Mouse (Mus musculus) ES-Bruce4 (cell line): Measurements from ENCODE around the gene Cpped1. TPM values are rescaled to one million over a fixed set of nuclear protein-coding genes. Genes with fewer than 3 reads are reported as not detected.

Source experiments
- H3K27ac ChIP-seq: 2 replicates; pipeline ENCODE4 v1.5.1; 2012; ENCODE audit warnings: low read length, inconsistent platforms; ENCODE audit not compliant: insufficient read depth
- H3K27me3 ChIP-seq: 2 replicates; pipeline ENCODE4 v1.6.1; 2012; ENCODE audit warnings: mild to moderate bottlenecking, low read length, inconsistent platforms; ENCODE audit not compliant: control insufficient read depth, poor library complexity, insufficient read depth, severe bottlenecking
- H3K36me3 ChIP-seq: 2 replicates; pipeline ENCODE4 v1.6.1; 2012; ENCODE audit warnings: inconsistent platforms, mild to moderate bottlenecking, low read length, moderate library complexity; ENCODE audit not compliant: control insufficient read depth, poor library complexity, insufficient read depth, severe bottlenecking
- H3K4me1 ChIP-seq: one replicate; pipeline ENCODE4 v1.8.1; 2011; ENCODE audit warnings: low read length; ENCODE audit not compliant: control insufficient read depth, insufficient read depth
- H3K4me3 ChIP-seq: 2 replicates; pipeline ENCODE4 v1.5.1; 2011; ENCODE audit warnings: low read depth, mild to moderate bottlenecking, low read length
- H3K9ac ChIP-seq: 2 replicates; pipeline ENCODE4 v1.6.1; 2012; ENCODE audit warnings: low read depth, mild to moderate bottlenecking, inconsistent platforms; ENCODE audit not compliant: poor library complexity, severe bottlenecking
- H3K9me3 ChIP-seq: replicated peaks from 2 replicates; pipeline ENCODE4 v1.6.1; 2012; ENCODE audit warnings: mild to moderate bottlenecking, low read length, inconsistent platforms; ENCODE audit not compliant: control insufficient read depth, poor library complexity, insufficient read depth, severe bottlenecking
- CTCF ChIP-seq: IDR thresholded peaks from one replicate; pipeline ENCODE4 v1.8.1; 2011; ENCODE audit warnings: low read depth, low read length
- EP300 ChIP-seq: IDR thresholded peaks from 2 replicates; pipeline ENCODE4 v1.6.1; 2011; ENCODE audit warnings: low read depth, low read length; ENCODE audit not compliant: insufficient read depth
- POLR2A ChIP-seq: IDR thresholded peaks from one replicate; pipeline ENCODE4 v1.8.1; 2011; ENCODE audit warnings: low read length; ENCODE audit not compliant: insufficient read depth
- polyA plus RNA-seq: library from polyadenylated mRNA; stranded (reverse); fragments of >200 nt; gene quantifications from 2 replicates; pipeline ENCODE4 v1.2.4, GENCODE M21; 2011; ENCODE audit warnings: low read depth; ENCODE audit not compliant: missing spikeins, insufficient read depth, insufficient read length

The Cpped1 gene
- polyA plus RNA-seq, 1 experiment = 37.7 TPM

DNA sequence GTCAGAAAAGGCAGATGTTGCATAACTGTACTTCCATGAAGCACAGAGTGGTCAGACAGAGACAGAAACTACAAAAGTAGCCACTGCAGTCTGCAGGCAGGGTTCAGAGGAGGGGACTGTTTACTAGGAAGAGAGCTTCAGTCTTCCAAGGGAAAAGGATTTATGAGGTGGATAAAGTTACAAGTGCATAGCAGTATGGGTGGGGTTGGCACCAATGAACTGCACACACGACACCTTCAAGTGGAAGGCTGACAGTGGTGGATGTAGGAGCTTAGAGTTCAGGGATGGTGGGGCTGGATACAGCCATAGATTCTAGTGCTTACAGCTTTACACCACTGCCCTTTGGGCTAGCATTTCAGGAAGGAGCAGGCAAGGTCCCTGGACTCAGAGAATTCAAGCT lies 75.8 kb downstream of the Cpped1 start:
- H3K27me3 ChIP-seq = no peaks in the 10 kb centered on the region
- TF ChIP-seq POLR2A (no peak), EP300 (no peak), CTCF (no peak)
- H3K9ac ChIP-seq = no peak overlapping the region
- no peak overlapping the region for H3K27ac ChIP-seq
- no peaks in the 10 kb centered on the region for H3K36me3 ChIP-seq
- no peaks in the 10 kb centered on the region for H3K4me1 ChIP-seq
- no peaks in the 10 kb centered on the region for H3K9me3 ChIP-seq
- no peak overlapping the region for H3K4me3 ChIP-seq

GRCm38 (mm10) chr16:11828816-11829215 lies 80.4 kb downstream of the Cpped1 start:
- Histone ChIP-seq H3K4me3 (no peak overlapping the region), H3K27ac (no peak overlapping the region), H3K9ac (no peak overlapping the region), H3K36me3 (no peaks in the 10 kb centered on the region), H3K9me3 (no peaks in the 10 kb centered on the region), H3K27me3 (no peaks in the 10 kb centered on the region), H3K4me1 (no peaks in the 10 kb centered on the region)
- TF ChIP-seq CTCF = no peak
- no peak for TF ChIP-seq EP300
- no peak for TF ChIP-seq POLR2A

DNA sequence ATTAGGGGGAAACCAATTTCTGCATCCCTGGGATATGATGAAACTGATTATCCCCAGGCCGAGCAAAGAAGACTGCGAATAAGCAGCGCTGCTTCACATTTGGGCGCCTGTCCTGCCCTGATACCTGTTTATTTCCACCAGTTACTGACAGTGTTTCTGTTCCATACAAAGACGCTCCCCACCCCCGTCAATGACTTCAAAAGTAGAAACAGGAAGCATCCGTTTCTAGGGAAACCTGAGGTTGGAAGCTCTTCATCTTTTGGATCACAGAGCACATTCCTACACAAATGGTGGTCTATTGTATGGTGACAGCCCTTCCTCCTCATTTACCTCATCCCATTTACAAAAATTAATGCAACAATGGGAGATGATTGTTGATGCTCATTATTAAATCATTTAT lies 84.4 kb downstream of the Cpped1 start:
- Histone ChIP-seq H3K9me3 (no peaks in the 10 kb centered on the region), H3K27me3 (no peaks in the 10 kb centered on the region), H3K4me1 (no peaks in the 10 kb centered on the region), H3K36me3 (no peaks in the 10 kb centered on the region), H3K4me3 (no peak overlapping the region), H3K27ac (no peak overlapping the region), H3K9ac (no peak overlapping the region)
- TF ChIP-seq EP300 (no peak), CTCF (no peak), POLR2A (no peak)

- Histone ChIP-seq H3K4me1 (no peaks in the 10 kb centered on the region), H3K9ac (no peak overlapping the region), H3K36me3 (no peaks in the 10 kb centered on the region), H3K9me3 (no peaks in the 10 kb centered on the region), H3K4me3 (no peak overlapping the region), H3K27ac (no peak overlapping the region), H3K27me3 (no peaks in the 10 kb centered on the region)
- no peak for TF ChIP-seq POLR2A
Observed at GRCm38 (mm10) chr16:11824385-11824784, 84.9 kb downstream of the Cpped1 start.

GRCm38 (mm10) chr16:11820791-11821190 lies 88.5 kb downstream of the Cpped1 start:
- Histone ChIP-seq H3K27me3 (no peaks in the 10 kb centered on the region), H3K9me3 (no peaks in the 10 kb centered on the region), H3K27ac (no peak overlapping the region), H3K36me3 (no peaks in the 10 kb centered on the region), H3K9ac (no peak overlapping the region), H3K4me1 (no peaks in the 10 kb centered on the region), H3K4me3 (no peak overlapping the region)
- TF ChIP-seq EP300 (no peak), POLR2A (no peak), CTCF (no peak)

- no peak overlapping the region for H3K9ac ChIP-seq
- H3K9me3 ChIP-seq = no peaks in the 10 kb centered on the region
- no peak overlapping the region for H3K27ac ChIP-seq
- no peaks in the 10 kb centered on the region for H3K36me3 ChIP-seq
- H3K4me1 ChIP-seq = no peaks in the 10 kb centered on the region
- TF ChIP-seq CTCF (no peak), POLR2A (no peak), EP300 (no peak)
- no peaks in the 10 kb centered on the region for H3K27me3 ChIP-seq
- no peak overlapping the region for H3K4me3 ChIP-seq
Observed at GRCm38 (mm10) chr16:11814935-11815650, 94.2 kb downstream of the Cpped1 start.
